Mouse (Mus musculus): ENCODE data around the gene Lsp1.

Lsp1 gene

DNA sequence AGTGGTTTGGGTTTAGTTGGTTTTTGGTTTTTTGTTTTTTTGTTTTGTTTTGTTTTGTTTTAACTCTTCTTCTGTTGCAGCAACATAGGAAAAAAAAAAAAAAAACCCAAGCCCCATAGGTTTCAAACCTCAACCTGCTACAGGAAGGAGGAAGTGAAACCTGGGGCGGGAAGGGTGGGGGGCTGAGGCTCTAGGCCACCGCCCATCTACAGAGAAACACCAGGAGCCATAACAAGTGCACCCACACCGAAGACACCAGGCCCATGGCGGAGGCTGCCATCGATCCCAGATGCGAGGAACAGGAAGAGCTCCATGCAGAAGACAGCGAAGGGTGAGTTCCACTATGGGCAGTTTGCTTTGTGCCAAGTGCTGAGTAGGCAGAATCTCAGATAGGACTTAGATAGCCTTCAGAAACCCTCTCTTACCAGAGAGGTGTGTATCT lies at the start of gene Lsp1:
Gene Lsp1, plus strand, starts transcription at position 174 of the 442 bp plus-strand sequence.
- no peak for DNase-seq (ENCODE audit: low spot score)

DNA sequence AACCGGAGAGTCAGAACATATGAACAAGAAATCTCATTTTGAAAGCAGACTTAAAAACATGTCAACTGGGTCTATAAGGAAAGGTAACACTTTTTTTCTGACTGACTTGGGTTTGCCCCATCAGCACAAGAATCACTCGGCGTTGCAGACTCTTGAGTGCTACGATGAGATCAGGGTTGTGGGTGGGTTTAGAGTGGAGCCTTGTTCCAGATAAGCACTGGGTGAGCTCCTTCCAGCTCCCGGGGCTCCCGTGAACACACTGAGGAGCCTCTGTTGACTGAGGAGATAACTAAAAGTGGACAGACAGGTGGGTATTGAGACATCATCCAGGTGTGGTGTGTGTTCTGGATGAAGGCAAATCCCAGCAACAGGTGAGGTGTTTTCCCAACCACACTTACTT lies 47.3 kb upstream of the Lsp1 start:
- no peak for DNase-seq (ENCODE audit: low spot score)

DNA sequence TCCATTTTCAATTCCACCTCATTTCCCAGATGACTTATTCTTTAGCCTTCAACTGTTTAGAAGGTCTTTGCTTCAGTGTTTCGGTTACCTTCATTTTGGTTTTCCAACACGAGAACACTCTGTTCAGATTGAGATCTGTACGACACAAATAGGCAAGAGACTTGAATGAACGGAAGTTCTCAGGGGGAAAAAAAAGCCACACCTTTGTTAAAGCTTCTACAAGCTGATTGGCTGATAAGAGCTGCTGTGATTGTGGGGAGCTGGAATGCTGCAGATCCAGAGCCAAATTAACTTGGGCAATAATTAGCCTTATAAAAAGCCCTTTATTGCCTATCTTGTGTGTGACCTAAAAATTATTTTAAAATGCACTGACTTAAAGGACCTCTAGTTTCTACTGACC lies 45.3 kb upstream of the Lsp1 start:
- DNase-seq (ENCODE audit: low spot score) = no peak

DNA sequence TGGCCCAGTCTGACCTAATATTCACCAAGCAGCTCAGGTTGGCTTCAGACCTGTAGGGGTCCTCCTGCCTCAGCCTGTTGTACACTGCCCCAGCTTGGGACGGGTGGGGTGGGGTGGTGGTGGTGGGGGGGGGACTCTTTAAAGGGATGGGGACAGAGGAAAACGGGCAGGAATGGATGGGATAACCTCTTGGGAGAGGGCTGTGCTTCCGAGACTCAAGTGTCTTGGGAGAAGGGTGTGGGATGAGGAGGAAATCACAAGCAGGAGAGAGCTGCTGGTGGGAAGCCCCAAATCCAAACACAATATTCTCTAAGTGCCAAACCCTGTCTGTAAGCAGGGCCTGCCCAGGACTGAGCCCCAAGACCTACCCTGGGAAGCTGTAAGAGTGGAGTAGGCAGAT lies 44.4 kb upstream of the Lsp1 start:
- no peak for DNase-seq (ENCODE audit: low spot score)

DNA sequence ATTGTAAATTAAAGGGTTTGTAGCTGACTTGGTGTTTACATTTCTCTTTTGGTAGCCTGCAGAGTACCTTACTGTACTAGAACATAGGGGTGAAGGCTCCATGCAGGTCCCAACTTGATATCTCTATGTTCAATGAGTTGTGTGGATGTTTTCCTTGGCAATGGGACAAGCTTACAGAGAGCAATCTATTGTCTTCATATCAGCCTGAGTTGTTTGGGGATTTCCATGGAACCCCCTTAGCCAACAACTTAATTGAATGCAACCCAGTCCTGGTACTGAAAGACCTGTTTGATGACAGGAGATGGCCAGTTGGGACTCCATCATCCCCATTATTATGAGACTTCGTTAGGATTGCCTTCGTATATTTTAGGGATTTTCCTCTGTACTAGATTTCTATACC lies 42.6 kb upstream of the Lsp1 start:
- DNase-seq (ENCODE audit: low spot score) = no peak

DNA sequence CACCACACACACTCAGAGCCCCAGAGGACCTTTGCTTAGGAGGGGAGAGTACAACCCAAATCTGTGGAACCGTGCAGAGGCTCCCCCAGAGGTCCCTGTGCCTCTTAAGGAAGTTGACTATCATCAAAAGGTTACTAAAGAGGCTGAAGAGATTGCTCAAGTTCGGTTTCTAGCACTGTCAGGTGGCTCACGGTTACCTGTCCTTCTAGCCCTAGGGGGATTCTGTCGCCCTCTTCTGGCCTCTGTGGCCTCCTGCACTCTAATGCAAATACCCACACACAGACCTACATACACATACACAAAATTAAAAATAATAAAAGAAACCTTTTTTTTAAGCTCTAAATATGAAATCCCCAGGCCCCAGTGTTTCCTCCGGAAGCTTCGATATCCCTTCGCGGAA lies 41.9 kb upstream of the Lsp1 start:
- no peak for DNase-seq (ENCODE audit: low spot score)

DNA sequence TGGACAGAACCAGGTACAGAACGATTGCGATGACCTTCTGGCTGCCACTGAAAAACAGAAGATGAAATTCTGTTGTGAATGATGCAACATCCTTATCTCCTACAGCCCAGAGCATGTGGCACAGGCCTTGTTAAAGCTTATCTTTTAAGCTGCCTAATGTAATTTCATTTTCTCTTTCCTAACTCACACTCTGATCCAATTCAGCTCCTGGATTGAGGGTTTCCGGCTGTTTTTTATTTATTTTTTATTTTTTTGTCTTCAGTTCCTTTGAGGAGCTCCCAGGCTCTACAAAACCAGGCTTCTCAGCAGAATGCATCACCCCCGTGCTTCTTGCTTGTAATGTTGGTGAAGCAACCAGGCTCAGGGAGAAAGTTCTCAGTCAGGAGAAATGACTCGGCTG lies 40.7 kb upstream of the Lsp1 start:
- DNase-seq (ENCODE audit: low spot score) = no peak

DNA sequence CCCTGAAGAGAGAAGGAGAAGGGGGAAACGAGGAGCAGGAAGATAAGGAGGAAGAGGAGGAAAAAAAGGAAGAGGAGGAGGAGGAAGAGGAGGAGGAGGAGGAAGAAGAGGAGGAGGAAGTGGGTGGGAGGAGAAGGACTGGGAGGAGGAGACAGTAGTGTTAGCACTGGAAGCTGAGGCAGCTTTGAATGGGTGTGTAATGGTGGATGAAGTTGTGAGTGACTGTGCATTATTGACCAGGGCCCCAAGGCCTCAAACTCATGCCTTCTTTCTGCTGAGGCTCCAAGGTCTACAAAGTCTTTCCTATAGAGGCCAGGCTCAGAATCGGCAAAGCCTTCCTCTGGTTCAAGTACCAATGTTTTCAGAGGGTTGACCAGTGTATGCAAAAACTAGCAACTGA lies 38.8 kb upstream of the Lsp1 start:
- no peak for DNase-seq (ENCODE audit: low spot score)

DNA sequence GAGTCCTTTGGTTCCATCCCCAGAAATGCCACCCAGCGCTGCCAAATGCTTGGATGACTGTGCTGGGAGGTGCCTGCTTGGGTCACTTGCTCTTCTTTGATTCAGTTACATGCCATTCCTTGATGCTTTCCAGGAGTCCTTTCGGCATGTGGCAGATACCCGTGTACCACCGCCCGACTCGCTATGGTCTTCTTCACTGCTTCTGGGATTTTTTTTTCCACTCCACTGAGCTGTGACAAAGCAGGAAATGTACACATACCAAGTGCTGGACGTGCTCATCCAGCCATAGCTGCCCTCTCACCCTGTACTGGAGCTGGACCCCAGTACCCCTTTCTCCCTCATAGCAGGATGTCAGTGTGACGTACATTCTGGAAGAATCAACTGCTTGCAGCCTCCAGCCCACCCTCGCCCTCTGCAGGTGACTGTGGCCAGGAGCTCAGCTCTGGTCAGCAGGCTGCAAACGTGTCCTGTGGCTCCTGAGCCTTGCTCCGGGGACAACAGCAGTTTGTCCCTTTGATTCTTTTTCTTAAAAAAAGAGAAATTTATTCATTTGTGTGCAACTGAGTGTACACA lies 34.9 kb upstream of the Lsp1 start:
- no peak for DNase-seq (ENCODE audit: low spot score)

DNA sequence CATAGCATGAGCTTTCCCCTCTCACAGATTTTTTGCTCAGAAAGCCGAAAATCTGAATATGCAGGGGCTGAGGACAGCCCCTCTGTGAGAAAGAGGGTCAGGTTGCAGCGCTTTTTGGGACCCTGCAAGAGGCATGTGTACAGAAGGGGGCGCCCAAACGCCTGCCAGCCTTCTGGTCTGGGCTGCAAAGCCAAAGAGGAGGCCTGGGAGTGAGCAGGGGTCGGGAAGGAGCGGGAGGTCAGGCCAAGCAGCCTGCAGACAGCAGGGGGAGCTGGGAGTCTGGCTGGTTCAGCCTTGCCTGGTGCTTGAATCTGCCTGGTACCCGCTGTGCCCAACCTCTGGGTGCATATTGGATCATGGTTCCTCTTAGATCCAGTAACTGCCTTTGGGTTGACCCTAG lies 32.4 kb upstream of the Lsp1 start:
- DNase-seq (ENCODE audit: low spot score) = no peak

DNA sequence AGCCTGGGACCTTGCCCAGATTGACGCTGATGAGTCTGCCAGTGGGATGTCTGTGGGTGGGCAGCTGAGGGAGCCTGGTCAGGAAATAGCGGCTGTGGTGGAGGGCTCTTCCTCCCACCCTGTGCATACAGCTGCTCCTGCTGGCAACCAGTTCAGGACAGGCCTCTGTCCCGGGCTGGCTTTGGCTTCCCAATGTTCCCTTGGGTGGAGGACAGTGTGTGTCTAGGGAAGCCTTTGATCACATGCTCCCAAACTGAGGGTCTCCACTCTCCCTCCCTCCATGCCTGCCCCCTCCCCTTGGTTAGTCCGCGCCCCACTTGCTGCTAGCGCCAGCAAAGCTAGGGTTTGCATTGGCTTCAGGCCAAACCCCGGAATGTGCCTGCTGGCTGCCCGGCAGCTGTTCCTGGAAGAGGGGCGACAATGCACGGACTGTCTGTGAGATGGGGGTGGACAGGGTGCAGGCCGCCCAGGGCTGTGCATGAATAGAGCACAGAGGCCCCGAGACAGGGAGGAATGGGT lies 30.4 kb upstream of the Lsp1 start:
- no peak for DNase-seq (ENCODE audit: low spot score)

DNA sequence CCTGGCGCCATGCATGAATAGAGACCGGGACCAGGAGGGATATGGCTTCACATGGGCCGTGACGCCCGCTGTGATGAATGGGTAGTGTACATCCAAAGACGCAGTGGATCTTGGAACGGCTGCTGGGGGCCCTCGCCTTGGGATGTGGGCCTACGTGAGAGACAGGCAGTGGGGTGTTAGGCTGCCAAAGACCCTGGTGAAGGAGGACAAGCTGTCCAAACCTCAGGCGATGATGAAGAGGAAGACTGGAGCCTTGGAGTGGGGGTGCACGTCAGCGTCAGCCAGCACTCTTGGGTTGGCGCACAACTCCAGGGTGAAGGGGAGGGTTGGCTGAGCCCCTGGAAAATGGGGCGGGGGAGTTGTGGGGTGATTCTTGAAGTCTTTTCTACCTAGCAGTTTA lies 29.5 kb upstream of the Lsp1 start:
- no peak for DNase-seq (ENCODE audit: low spot score)

DNA sequence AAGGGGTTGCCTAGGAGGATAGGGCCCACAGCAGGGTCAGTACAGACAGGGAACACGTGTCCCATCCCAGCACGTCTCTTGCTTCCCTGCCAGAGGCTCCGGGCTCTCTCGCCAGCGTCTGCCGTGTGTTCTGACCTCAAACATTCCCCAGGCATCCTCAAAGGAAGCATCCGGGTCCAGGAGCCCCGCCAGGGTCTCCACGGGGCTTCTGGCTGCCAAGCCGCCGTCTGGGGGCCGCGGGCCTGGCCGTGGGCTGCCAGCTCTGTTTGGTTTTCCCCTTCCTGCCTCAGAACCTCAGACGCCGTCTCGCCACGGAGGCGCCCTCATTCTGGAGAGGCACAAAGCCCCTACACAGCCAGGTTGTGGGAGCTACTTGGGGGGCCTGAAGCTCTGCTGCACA lies 27.0 kb upstream of the Lsp1 start:
- DNase-seq (ENCODE audit: low spot score) = no peak

DNA sequence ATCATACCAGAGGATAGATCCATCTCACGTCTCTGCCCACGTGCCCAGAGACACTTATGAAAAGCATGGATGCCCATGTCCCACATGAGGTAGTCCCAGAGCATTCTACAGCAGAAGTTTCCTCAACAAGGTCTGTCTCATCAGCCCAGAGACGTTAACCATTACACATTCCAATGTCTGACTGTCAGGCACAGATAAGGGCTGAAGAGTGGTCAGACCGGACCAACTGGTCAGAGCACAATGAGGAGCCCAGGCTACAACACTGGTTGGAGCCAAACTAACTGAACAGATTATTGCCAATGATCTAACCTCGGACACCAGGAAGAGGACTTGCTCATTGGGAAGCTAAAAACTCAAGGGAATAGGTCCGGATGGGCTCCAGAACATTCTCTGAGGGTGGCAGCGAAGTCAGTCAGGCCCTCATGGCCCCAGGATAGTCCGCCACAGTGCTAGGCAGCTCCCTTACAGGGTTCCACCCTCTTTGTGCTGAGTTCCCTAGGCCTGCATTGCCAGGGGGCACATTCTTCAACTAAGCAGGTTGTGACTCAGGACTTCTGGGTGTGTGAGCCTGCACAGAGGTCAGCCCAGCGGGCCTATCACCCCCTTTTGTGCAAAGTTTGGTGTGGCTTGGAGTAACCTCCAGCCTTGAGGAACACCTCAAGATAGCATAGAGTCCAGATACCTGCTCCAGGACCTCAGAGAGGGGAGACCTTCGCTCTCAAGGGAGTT lies 26.3 kb upstream of the Lsp1 start, which contains the start of gene Syt8:
Gene Syt8, plus strand, starts transcription at position 714 of the 729 bp plus-strand sequence.
- DNase-seq (ENCODE audit: low spot score) = no peak

DNA sequence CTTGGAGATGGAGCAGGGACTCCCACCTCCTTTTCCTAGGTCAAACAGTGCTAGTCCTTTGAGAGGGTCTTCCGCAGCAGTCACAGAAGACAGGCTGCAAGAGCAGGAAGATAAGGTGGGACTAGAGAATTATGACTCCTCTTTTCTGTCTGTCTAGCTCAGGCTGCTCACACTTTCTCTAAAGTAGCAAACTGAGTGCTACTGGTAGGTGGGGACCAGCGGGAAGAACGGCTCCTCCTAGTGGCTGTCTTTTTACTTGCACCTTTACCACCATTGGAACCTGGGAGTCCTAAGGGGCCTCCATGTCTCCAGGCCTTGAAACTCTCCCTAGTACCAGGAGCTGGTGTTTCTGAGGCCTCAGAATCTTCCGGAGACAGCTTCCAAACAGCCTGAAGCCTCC lies 25.1 kb upstream of the Lsp1 start:
- DNase-seq (ENCODE audit: low spot score) = no peak

DNA sequence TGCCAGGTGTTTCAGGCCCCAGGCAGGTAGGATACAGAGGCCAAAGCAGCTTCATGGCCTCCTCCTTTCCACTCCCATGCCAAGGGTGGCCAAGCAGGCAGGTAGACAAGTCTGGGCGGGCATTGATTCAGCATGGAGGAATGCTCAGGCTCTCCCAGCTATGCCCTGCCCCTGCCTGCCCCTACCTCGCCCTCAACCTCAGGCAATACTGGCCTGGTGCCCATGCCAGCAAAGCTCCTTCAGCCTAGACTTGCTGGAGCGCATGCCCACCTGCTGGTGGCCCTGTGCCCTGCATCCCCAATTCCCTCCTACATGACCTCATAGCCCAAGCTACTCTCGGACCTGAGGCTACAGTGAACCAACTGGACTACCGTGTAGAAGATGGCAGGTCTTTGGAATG lies 23.3 kb upstream of the Lsp1 start:
- DNase-seq (ENCODE audit: low spot score) = peak; percentile 24

DNA sequence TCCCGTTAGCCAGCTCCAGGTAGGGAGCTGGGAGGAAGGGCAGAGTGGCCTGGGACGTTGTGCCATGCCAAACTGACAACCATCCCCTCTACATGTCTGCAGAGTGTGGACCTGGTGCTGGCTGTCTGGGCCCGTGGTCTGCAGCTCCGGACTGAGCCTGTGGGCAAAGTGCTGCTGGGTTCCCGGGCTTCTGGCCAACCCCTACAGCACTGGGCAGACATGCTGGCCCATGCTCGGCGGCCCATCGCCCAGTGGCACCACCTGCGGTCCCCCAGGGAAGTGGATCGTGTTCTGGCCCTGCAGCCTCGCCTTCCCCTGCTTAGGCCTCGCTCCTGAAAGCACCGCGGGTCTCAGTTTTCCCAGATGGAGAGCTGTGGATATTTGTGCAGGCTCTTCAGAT lies 20.6 kb upstream of the Lsp1 start:
- DNase-seq (ENCODE audit: low spot score) = no peak

DNA sequence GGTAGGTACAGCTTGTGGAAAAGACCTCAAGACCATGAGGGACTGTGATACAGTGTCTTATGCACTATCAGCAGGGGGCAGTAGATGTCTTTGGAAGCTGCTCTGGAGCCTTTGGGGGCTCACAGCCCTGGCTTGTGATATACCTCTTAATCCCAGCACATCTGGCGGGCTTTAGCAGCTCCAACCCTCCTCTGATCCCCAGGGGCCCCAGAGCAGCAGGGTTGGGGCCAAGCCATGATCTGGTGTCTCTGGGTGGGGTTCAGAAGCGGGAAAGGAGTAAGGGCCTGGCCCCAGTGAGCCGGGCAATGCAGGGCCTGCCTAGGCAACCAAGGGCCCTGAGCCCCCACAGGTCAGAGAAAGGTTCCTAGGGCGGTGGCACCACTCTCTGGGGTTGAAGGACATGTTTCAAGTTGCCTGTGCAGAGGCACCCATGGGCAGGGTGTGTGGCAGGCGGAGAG lies 19.9 kb upstream of the Lsp1 start:
- no peak for DNase-seq (ENCODE audit: low spot score)

DNA sequence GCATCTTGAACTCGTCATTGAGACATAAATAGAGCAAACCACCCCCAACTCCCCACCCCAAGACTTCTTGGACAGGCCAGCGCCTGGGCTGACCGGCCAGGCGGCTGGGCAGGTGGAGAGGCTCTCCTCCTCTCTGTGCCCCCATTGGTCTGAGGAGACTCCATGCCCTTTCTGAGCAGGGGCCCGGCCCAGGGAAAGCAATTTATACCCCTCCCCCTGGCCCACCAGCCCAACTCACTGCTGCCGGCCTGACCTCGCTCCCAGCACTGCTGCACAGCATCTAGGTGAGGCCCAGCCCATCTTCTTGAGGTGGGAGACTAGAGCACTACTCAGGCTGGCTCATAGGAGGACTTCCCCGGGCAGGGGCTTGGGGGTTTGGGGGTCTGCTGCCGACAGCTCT lies 19.0 kb upstream of the Lsp1 start, which contains the start of gene Tnni2:
Gene Tnni2, plus strand, starts transcription at position 224 of the 400 bp plus-strand sequence.
- DNase-seq (ENCODE audit: low spot score) = no peak

DNA sequence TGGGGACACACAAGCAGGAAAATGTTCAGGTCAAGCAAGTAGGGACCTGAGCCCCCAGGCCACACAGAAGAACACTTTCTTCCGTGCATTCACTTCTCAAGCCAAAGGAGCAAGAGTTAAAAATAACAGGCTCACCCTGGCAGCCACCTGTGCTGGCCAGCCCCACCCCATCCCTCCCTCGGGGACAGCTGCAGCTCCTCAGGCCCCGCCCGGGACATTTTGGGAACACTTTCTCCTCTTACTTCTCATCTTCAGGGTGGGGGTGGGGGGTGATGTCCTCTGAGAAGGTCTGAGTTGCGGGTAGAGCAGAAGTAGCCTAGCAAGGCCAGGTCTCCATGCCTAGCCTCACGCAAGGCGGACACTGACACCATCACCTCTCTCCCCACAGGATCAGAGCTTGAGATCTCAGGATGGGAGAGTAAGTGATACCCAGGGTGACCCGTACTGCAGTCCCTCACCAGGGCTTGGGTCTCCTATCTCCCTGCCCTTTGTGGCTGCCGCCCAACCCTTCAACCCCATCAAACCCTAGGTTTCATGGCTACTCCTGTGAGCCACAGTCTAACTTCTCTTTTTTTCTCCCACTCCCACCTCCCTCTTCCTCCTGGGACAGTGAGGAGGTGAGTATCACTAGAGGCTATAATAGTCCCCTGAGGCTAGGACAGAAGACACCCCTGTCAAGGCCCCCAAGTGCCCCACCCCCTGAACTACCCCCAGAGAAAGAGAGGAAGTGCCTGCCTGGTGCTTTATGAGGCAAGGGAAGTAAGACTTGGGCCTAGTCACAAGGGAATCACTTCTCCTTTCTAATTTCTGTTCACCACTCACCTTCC lies 18.3 kb upstream of the Lsp1 start:
- DNase-seq (ENCODE audit: low spot score) = no peak

DNA sequence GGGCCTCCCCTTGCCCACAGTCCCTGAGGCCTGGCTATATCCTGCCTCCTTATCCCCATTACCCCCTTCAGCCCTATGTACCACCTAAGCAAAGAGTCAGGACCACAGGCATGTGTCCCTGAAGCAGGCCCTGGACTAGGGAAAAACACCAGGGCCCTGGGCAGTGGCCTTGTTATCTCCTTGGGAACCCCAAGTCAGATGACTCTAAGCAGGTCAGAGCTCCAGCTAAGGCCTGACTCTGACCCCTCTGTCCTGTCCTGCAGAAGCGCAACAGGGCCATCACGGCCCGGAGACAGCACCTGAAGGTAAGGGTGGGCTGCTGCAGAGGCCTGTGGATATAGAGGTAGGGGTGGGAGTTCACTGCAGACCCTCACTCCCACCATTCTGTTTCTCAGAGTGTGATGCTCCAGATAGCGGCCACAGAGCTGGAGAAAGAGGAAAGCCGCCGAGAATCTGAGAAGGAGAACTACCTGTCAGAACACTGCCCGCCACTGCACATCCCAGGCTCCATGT lies 17.6 kb upstream of the Lsp1 start:
- no peak for DNase-seq (ENCODE audit: low spot score)

DNA sequence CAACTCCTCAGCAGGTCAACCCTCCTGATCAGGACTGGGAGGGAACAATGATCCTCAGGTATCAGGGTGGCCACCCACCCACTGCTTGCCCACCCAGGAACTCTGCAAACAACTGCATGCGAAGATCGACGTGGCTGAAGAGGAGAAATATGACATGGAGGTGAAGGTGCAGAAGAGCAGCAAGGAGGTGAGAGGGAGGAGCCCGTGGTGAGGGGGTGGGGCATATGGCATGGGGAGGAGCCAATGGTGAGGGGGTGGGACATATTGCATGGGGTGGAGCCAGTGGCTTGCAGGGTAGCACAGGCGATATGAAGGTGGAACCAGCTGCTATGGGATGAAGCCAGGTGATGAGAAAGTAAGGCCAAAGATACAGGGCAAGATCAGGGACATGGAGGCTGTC lies 17.1 kb upstream of the Lsp1 start:
- no peak for DNase-seq (ENCODE audit: low spot score)

DNA sequence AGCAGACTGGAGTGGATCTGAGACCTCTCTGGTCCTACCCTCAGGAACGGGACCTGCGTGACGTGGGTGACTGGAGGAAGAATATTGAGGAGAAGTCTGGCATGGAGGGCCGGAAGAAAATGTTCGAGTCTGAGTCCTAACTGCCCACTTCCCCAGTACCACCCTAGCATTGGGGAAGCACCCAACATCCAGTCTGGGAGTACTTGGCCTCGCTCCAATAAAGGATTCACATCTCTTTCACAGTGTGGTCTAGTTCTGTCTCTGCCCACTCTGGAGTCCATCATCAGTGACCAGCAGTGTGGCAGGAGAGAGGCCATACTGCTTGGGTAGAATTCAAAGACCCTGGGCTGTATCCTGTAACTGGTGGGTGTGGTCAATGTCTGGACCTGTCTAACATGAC lies 16.4 kb upstream of the Lsp1 start:
- no peak for DNase-seq (ENCODE audit: low spot score)

Data from ovary, adult 18-20 months (tissue).